Mouse (Mus musculus) A20 (cell line): Measurements from ENCODE around the gene Hipk2.
A peak's percentile ranks its signal among the peaks of the same experiment; 100 is the strongest.

Experiments used
- DNase-seq: peaks from one replicate; pipeline ENCODE4 v3.0.0-alpha.2; 2011; ENCODE audit warnings: low read depth, low spot score

The Hipk2 gene

GRCm38 (mm10) chr6:38650263-38650937 lies 225.6 kb downstream of the Hipk2 start:
- peak; percentile 72 for DNase-seq

GRCm38 (mm10) chr6:38649545-38649944 lies 226.4 kb downstream of the Hipk2 start:
- peak; percentile 66 for DNase-seq
